Mouse (Mus musculus): ENCODE measurements at regions not wholly inside any gene's neighbourhood (a gene's known extent, or its start where the extent isn't known, plus 50 kb on each side); places are given as distances from the start of the nearest gene placed in this dataset.

DNA sequence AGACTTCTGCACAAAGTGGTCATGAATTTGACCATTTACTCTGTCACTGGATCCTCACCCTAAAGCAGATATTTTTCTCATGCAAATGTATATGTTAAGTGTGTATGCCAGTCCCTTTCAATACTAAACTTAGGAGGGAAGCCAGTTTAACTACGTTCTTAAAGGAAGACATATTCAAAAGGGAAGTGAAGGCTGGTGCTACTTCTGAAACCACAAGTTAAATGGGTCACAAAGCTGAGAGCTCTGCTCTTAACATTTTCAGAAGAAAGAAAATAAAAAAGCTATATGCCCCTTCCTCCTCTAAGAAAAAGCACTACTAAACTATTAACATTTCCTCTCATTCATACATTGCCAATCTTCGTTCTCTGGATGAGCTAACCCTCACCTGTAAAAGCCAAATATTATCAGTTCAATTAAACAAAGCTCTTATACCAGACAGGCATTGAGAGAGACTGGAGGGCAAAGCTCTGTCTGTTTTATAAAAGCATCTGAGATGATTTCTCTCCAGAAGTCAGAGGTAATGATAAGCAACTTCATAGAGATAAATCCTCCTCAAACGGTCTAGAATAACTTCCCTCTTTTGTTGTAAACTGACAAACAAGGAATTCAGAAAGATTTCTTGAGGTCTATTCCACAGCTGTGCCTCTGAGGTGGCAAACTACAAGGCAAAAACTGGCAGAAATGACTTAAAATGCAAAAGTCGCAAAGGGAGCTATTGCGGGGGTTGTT is 82.7 kb upstream of the Klf6 start:
- no peak for DNase-seq (ENCODE audit: low read depth, low spot score)

GRCm38 (mm10) chr13:5779410-5779809 is 81.9 kb upstream of the Klf6 start:
- no peak for DNase-seq (ENCODE audit: low read depth, low spot score)

GRCm38 (mm10) chr13:5782540-5782939 is 78.7 kb upstream of the Klf6 start:
- DNase-seq (ENCODE audit: low read depth, low spot score) = no peak

GRCm38 (mm10) chr13:5787114-5787513 is 74.2 kb upstream of the Klf6 start:
- no peak for DNase-seq (ENCODE audit: low read depth, low spot score)

GRCm38 (mm10) chr13:5789302-5789701 is 72.0 kb upstream of the Klf6 start:
- no peak for DNase-seq (ENCODE audit: low read depth, low spot score)

GRCm38 (mm10) chr13:5802079-5802478 is 59.2 kb upstream of the Klf6 start:
- peak; percentile 32 for DNase-seq (ENCODE audit: low read depth, low spot score)

- DNase-seq (ENCODE audit: low read depth, low spot score) = no peak
Measured at GRCm38 (mm10) chr13:5802826-5803225, 58.5 kb upstream of the Klf6 start.

GRCm38 (mm10) chr13:5803540-5804380 is 57.5 kb upstream of the Klf6 start:
- DNase-seq (ENCODE audit: low read depth, low spot score) = peak; percentile 72

DNA sequence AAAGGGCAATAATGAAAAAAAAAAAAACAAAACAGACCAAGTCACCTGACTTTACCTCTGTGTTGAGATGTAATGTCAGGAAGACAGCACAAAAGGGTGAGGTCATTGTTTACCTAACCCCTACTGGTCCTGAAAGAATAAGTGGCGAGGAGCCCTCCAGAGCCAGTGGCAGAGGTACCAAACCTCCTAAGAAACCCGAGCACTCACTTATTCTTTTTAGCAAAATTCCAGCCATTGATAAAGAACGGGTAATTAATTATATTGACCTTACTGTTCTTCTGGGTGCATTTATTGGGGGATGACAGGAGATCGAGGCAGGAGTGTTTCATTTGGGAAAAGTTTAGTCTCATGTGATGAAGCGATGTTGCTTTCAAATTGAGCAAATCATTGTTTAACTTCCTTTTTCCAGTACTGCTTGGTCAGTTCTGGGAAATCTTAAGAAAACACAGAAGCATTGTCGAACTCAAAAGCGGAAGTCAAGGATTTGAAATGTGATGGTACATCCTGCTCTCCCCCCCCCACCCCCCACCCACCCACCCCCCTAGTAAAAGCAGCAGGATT is 56.8 kb upstream of the Klf6 start:
- DNase-seq (ENCODE audit: low read depth, low spot score) = no peak

DNA sequence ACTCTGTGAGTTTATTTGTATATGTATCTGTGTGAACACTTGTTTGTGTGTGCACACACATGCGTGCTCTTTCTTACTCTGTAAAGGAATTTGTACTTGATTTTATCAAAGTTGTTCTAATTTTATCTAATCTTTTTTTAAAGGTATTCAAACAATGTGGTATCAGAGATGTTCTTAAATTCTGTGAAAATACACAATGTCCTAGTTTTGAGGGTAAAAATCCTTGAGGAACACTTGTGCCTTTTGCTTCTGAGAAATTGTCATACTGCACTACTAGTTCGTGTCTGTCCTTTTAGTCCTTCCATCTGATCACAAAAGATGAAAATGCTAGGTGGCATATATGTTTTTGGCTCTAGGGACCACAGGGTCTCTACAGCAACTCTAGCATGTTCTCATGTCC is 52.9 kb upstream of the Klf6 start:
- no peak for DNase-seq (ENCODE audit: low read depth, low spot score)
